Mouse (Mus musculus) left cerebral cortex, postnatal 25 days (tissue): ENCODE data around the gene Vmn2r28. TPM values are rescaled to one million over a fixed set of nuclear protein-coding genes. Genes with fewer than 3 reads are reported as not detected.
"Not testable (repeated sequence)": the region's sequence is repeated elsewhere in the genome, so short reads cannot be mapped to it uniquely, and the experiment has no call there.

Experiments used
- DNase-seq, 2 experiments: peaks; one replicate each; pipeline ENCODE4 v3.0.0; 2022; ENCODE audit warnings: low spot score in 2 of 2, mixed read lengths in 1 of 2
- intact Hi-C: fragments of 180-260 bp; cut with DNase I; formaldehyde crosslinking; loops from one replicate; pipeline ENCODE4 v1.15.1; 2025
- total RNA-seq, 2 experiments: library from RNA; stranded (reverse); gene quantifications; 2 replicates each; pipeline ENCODE4 v1.2.3; 2021

Vmn2r28 gene
- not detected for total RNA-seq

- intact Hi-C loops: not testable (repeated sequence)
These were observed at the start of gene Vmn2r28 for GRCm38 (mm10) chr7:5493856-5494255. Gene Vmn2r28 (minus strand): TSS chr7:5493956.

DNA sequence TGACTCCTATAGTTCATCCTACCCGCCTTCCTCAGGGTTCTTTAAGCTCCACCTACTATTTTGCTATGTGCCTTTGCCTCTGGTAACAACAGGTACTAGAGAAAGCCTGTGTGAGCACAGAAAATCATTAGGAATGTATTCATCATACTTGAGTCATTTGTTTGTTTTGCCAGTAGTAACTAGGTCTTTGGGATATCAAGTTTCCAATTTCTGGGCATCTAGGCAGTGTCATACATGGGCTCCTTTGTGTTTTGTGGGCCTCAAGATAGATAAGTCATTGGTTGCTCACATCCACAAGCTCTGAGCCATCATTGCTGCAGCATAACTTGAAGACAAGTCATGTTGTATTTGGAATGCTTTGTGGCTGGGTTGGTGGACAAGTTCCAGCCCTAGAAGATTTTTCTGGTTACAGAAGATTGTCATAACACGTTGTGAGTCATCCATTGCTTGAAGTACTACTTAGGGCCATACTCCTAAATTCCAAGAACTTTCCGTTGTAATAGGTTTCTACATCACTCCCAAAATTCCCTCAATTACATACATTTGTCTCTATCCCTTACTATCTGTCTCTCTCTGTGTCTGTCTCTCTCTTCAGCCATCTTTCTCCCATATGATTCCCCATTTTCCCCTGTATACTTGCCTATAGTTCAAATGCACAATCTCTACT, 47.1 kb upstream of the Vmn2r28 start:
- intact Hi-C loops: not testable (repeated sequence)

More at GRCm38 (mm10) chr7:5493856-5494255, at the start of gene Vmn2r28:
- DNase-seq: not testable (repeated sequence)

DNA sequence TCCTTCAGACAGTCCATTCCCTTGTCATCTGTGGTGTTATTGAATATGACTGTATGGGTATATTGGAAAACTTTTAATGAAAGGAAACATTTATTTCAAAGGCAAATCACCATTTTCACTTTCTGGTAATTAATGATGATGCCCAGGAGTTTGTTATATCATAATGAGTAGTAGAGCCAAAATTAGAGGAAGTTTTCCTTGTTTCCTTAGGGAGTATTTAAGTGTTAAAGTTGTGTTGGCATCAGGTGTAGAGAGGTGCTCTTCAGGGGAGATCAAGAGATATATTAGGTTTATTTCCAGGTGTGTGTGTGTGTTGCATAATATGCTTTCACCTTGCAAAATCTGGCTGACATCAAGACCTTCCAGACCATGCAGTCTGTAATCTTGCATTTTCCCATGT, 37.1 kb downstream of the Vmn2r28 start, which contains the start of gene Vmn1r59:
Gene Vmn1r59, minus strand, starts transcription at position 101 of the 400 bp plus-strand sequence.
- no peak for DNase-seq
- intact Hi-C loops: no loop called here

More for the DNA sequence above, 47.1 kb upstream of the Vmn2r28 start:
- not testable (repeated sequence) for DNase-seq

DNA sequence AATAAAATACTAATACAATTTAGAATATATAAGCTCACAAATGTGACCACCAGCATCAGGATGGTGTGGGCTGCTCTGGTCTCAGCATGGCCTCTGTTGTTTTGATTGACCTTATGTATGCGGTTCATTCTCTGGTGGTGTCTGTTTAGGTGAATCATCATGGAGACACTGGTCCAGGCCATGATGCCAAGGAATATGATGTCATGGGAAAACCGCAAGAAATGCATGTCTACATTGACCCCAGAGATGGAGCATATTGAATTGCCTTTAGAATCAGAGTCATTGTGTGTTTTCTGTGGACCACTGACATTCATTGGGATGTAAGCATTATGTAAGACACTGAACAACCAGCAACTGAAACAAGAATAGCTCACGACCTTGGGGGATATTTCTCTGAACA, 39.7 kb downstream of the Vmn2r28 start:
- DNase-seq, intact Hi-C loops: not testable (repeated sequence)

- intact Hi-C loops: no loop called here
These were observed 45.1 kb downstream of the Vmn2r28 start for GRCm38 (mm10) chr7:5448627-5449026.

More at GRCm38 (mm10) chr7:5448627-5449026, 45.1 kb downstream of the Vmn2r28 start:
- DNase-seq: no peak

Other genes with a start within 250 kb of the Vmn2r28 start
- not detected for gene Gm5065, start 143.4 kb downstream of the Vmn2r28 start, total RNA-seq
- not detected for gene Nlrp2, start 142.9 kb downstream of the Vmn2r28 start, total RNA-seq
- not detected for gene Vmn1r58, start 80.6 kb downstream of the Vmn2r28 start, total RNA-seq
- gene Vmn1r59, start 37.2 kb downstream of the Vmn2r28 start, total RNA-seq: not detected
- gene Vmn1r60, start 53.4 kb upstream of the Vmn2r28 start, total RNA-seq: not detected
- gene Vmn1r61, start 119.3 kb upstream of the Vmn2r28 start, total RNA-seq: not detected
- gene Vmn1r62, start 179.7 kb upstream of the Vmn2r28 start, total RNA-seq: not detected